Mouse (Mus musculus): Measurements from ENCODE around the gene Elf5. TPM values are rescaled to one million over a fixed set of nuclear protein-coding genes. Genes with fewer than 3 reads are reported as not detected.

The Elf5 gene
- polyA plus RNA-seq (2014; fragmentation: Nextera tagmentation; extraction: Ambion mirVana) = not detected in 2 replicates

GRCm38 (mm10) chr2:103411348-103411747, at the start of gene Elf5:
Gene Elf5 (plus strand): TSS chr2:103411688.
- ATAC-seq (ENCODE audit: insufficient read depth, low FRiP score, low TSS enrichment) (no peak), DNase-seq (ENCODE audit: low spot score) (no peak)
- Histone ChIP-seq H3K27me3 (ENCODE audit: control insufficient read depth, insufficient read depth, low read length) (no peaks in the 10 kb centered on the region), H3K4me1 (ENCODE audit: control insufficient read depth, insufficient read depth, low read length) (peaks cover 6% of the 10 kb centered on the region; the same call in 1 of the 2 replicates), H3K4me3 (ENCODE audit: low read depth, low read length) (no peak within 1 kb of the TSS), H3K4me2 (ENCODE audit: low read depth) (no peak within 1 kb of the TSS), H3K36me3 (ENCODE audit: control insufficient read depth, insufficient read depth, low read length) (no peaks in the 10 kb centered on the region), H3K9ac (ENCODE audit: low read length) (no peak within 1 kb of the TSS), H3K27ac (ENCODE audit: low read depth, low read length) (no peak within 1 kb of the TSS), H3K9me3 (ENCODE audit: control insufficient read depth, low read length) (no peaks in the 10 kb centered on the region)
- WGBS = 93% methylated on average over 6 of the region's 6 CpGs

GRCm38 (mm10) chr2:103372541-103372940, 38.9 kb upstream of the Elf5 start:
- Histone ChIP-seq H3K4me1 (ENCODE audit: control insufficient read depth, insufficient read depth, low read length) (no peaks in the 10 kb centered on the region), H3K27me3 (ENCODE audit: control insufficient read depth, insufficient read depth, low read length) (no peaks in the 10 kb centered on the region), H3K4me3 (ENCODE audit: low read depth, low read length) (no peak overlapping the region), H3K4me2 (ENCODE audit: low read depth) (no peak overlapping the region), H3K9ac (ENCODE audit: low read length) (no peak overlapping the region), H3K9me3 (ENCODE audit: control insufficient read depth, low read length) (no peaks in the 10 kb centered on the region), H3K36me3 (ENCODE audit: control insufficient read depth, insufficient read depth, low read length) (no peaks in the 10 kb centered on the region), H3K27ac (ENCODE audit: low read depth, low read length) (no peak overlapping the region)
- WGBS = 77% methylated on average over 5 of the region's 5 CpGs
- ATAC-seq (ENCODE audit: insufficient read depth, low FRiP score, low TSS enrichment) (no peak), DNase-seq (ENCODE audit: low spot score) (no peak)

- Histone ChIP-seq H3K27ac (ENCODE audit: low read depth, low read length) (no peak overlapping the region), H3K4me2 (ENCODE audit: low read depth) (no peak overlapping the region), H3K9me3 (ENCODE audit: control insufficient read depth, low read length) (no peaks in the 10 kb centered on the region), H3K36me3 (ENCODE audit: control insufficient read depth, insufficient read depth, low read length) (no peaks in the 10 kb centered on the region), H3K4me3 (ENCODE audit: low read depth, low read length) (no peak overlapping the region), H3K4me1 (ENCODE audit: control insufficient read depth, insufficient read depth, low read length) (no peaks in the 10 kb centered on the region), H3K9ac (ENCODE audit: low read length) (no peak overlapping the region), H3K27me3 (ENCODE audit: control insufficient read depth, insufficient read depth, low read length) (no peaks in the 10 kb centered on the region)
- no peak for DNase-seq (ENCODE audit: low spot score)
- ATAC-seq (ENCODE audit: insufficient read depth, low FRiP score, low TSS enrichment) = no peak
- 90% methylated on average over 9 of the region's 9 CpGs for WGBS
Measured at GRCm38 (mm10) chr2:103379502-103380160, 31.9 kb upstream of the Elf5 start.

- no peaks in the 10 kb centered on the region for H3K9me3 ChIP-seq (ENCODE audit: control insufficient read depth, low read length)
- ATAC-seq (ENCODE audit: insufficient read depth, low FRiP score, low TSS enrichment) (no peak), DNase-seq (ENCODE audit: low spot score) (no peak)
- H3K9ac ChIP-seq (ENCODE audit: low read length) = no peak overlapping the region
- no peak overlapping the region for H3K4me3 ChIP-seq (ENCODE audit: low read depth, low read length)
- H3K36me3 ChIP-seq (ENCODE audit: control insufficient read depth, insufficient read depth, low read length) = no peaks in the 10 kb centered on the region
- no peak overlapping the region for H3K27ac ChIP-seq (ENCODE audit: low read depth, low read length)
- H3K4me1 ChIP-seq (ENCODE audit: control insufficient read depth, insufficient read depth, low read length) = no peaks in the 10 kb centered on the region
- H3K4me2 ChIP-seq (ENCODE audit: low read depth) = no peak overlapping the region
- WGBS = 54% methylated on average over 2 of the region's 2 CpGs
- no peaks in the 10 kb centered on the region for H3K27me3 ChIP-seq (ENCODE audit: control insufficient read depth, insufficient read depth, low read length)
Measured at GRCm38 (mm10) chr2:103382174-103382573, 29.3 kb upstream of the Elf5 start.

- Histone ChIP-seq H3K36me3 (ENCODE audit: control insufficient read depth, insufficient read depth, low read length) (no peaks in the 10 kb centered on the region), H3K4me1 (ENCODE audit: control insufficient read depth, insufficient read depth, low read length) (peaks cover 4% of the 10 kb centered on the region; the same call in 1 of the 2 replicates), H3K27ac (ENCODE audit: low read depth, low read length) (no peak overlapping the region), H3K4me3 (ENCODE audit: low read depth, low read length) (no peak overlapping the region), H3K9me3 (ENCODE audit: control insufficient read depth, low read length) (no peaks in the 10 kb centered on the region), H3K9ac (ENCODE audit: low read length) (no peak overlapping the region), H3K27me3 (ENCODE audit: control insufficient read depth, insufficient read depth, low read length) (no peaks in the 10 kb centered on the region), H3K4me2 (ENCODE audit: low read depth) (no peak overlapping the region)
- DNase-seq (ENCODE audit: low spot score) (no peak), ATAC-seq (ENCODE audit: insufficient read depth, low FRiP score, low TSS enrichment) (no peak)
- WGBS = 95% methylated on average over 1 of the region's 1 CpGs
Measured at GRCm38 (mm10) chr2:103387881-103388280, 23.6 kb upstream of the Elf5 start.

- Histone ChIP-seq H3K4me3 (ENCODE audit: low read depth, low read length) (no peak overlapping the region), H3K4me1 (ENCODE audit: control insufficient read depth, insufficient read depth, low read length) (peaks cover 4% of the 10 kb centered on the region; the same call in 1 of the 2 replicates), H3K9ac (ENCODE audit: low read length) (no peak overlapping the region), H3K9me3 (ENCODE audit: control insufficient read depth, low read length) (no peaks in the 10 kb centered on the region), H3K27me3 (ENCODE audit: control insufficient read depth, insufficient read depth, low read length) (no peaks in the 10 kb centered on the region), H3K4me2 (ENCODE audit: low read depth) (no peak overlapping the region), H3K27ac (ENCODE audit: low read depth, low read length) (no peak overlapping the region), H3K36me3 (ENCODE audit: control insufficient read depth, insufficient read depth, low read length) (no peaks in the 10 kb centered on the region)
- DNase-seq (ENCODE audit: low spot score) = no peak
- 74% methylated on average over 1 of the region's 1 CpGs for WGBS
- ATAC-seq (ENCODE audit: insufficient read depth, low FRiP score, low TSS enrichment) = no peak
Measured at GRCm38 (mm10) chr2:103388311-103388710, 23.2 kb upstream of the Elf5 start.

GRCm38 (mm10) chr2:103390086-103390988, 21.2 kb upstream of the Elf5 start:
- peaks cover 4% of the 10 kb centered on the region; the same call in 1 of the 2 replicates for H3K4me1 ChIP-seq (ENCODE audit: control insufficient read depth, insufficient read depth, low read length)
- H3K9me3 ChIP-seq (ENCODE audit: control insufficient read depth, low read length) = no peaks in the 10 kb centered on the region
- H3K27ac ChIP-seq (ENCODE audit: low read depth, low read length) = peak overlapping the region; percentile 11; the same call in 1 of the 2 replicates
- no peaks in the 10 kb centered on the region for H3K36me3 ChIP-seq (ENCODE audit: control insufficient read depth, insufficient read depth, low read length)
- 44% methylated on average over 4 of the region's 4 CpGs for WGBS
- ATAC-seq (ENCODE audit: insufficient read depth, low FRiP score, low TSS enrichment) (no peak), DNase-seq (ENCODE audit: low spot score) (no peak)
- no peak overlapping the region for H3K9ac ChIP-seq (ENCODE audit: low read length)
- no peaks in the 10 kb centered on the region for H3K27me3 ChIP-seq (ENCODE audit: control insufficient read depth, insufficient read depth, low read length)
- no peak overlapping the region for H3K4me2 ChIP-seq (ENCODE audit: low read depth)
- H3K4me3 ChIP-seq (ENCODE audit: low read depth, low read length) = no peak overlapping the region

GRCm38 (mm10) chr2:103391626-103392025, 19.9 kb upstream of the Elf5 start:
- no peaks in the 10 kb centered on the region for H3K9me3 ChIP-seq (ENCODE audit: control insufficient read depth, low read length)
- no peak overlapping the region for H3K9ac ChIP-seq (ENCODE audit: low read length)
- no peak overlapping the region for H3K4me2 ChIP-seq (ENCODE audit: low read depth)
- no peak overlapping the region for H3K27ac ChIP-seq (ENCODE audit: low read depth, low read length)
- H3K36me3 ChIP-seq (ENCODE audit: control insufficient read depth, insufficient read depth, low read length) = no peaks in the 10 kb centered on the region
- ATAC-seq (ENCODE audit: insufficient read depth, low FRiP score, low TSS enrichment) (no peak), DNase-seq (ENCODE audit: low spot score) (no peak)
- 83% methylated on average over 3 of the region's 4 CpGs for WGBS
- no peaks in the 10 kb centered on the region for H3K27me3 ChIP-seq (ENCODE audit: control insufficient read depth, insufficient read depth, low read length)
- H3K4me3 ChIP-seq (ENCODE audit: low read depth, low read length) = no peak overlapping the region
- peaks cover 4% of the 10 kb centered on the region; the same call in 1 of the 2 replicates for H3K4me1 ChIP-seq (ENCODE audit: control insufficient read depth, insufficient read depth, low read length)

All from neural tube, embryonic 11.5 days (tissue).